Mouse (Mus musculus) lung, embryonic 14.5 days (tissue): ENCODE data around the gene Gm7030. TPM values are rescaled to one million over a fixed set of nuclear protein-coding genes. Genes with fewer than 3 reads are reported as not detected.
"Not testable (repeated sequence)": the region's sequence is repeated elsewhere in the genome, so short reads cannot be mapped to it uniquely, and the experiment has no call there.

Experiments
- ATAC-seq: fragments of 200-750 bp; cut with Nextera tagmentation; 2 replicates; pipeline ENCODE4 v1.8.0; 2017; ENCODE audit warnings: mild to moderate bottlenecking, moderate TSS enrichment, moderate library complexity; ENCODE audit not compliant: insufficient read depth
- DNase-seq: peaks from one replicate; pipeline ENCODE4 v3.0.0-alpha.2; 2015
- H3K27ac ChIP-seq: fragments of 300-500 bp; sonication (generic); 2 replicates; pipeline ENCODE4 v1.5.1; 2014; ENCODE audit warnings: low read depth, mild to moderate bottlenecking, moderate library complexity
- H3K27me3 ChIP-seq: fragments of 300-500 bp; sonication (generic); 2 replicates; pipeline ENCODE4 v1.6.1; 2014; ENCODE audit warnings: low read length, control low read depth; ENCODE audit not compliant: insufficient read depth
- H3K36me3 ChIP-seq: fragments of 300-500 bp; sonication (generic); 2 replicates; pipeline ENCODE4 v1.6.1; 2014; ENCODE audit warnings: control low read depth; ENCODE audit not compliant: insufficient read depth
- H3K4me1 ChIP-seq: fragments of 300-500 bp; sonication (generic); 2 replicates; pipeline ENCODE4 v1.6.1; 2014; ENCODE audit warnings: antibody characterized with exemption, control low read depth; ENCODE audit not compliant: insufficient read depth
- H3K4me2 ChIP-seq: fragments of 300-500 bp; sonication (generic); 2 replicates; pipeline ENCODE4 v1.6.1; 2014; ENCODE audit warnings: mild to moderate bottlenecking
- H3K4me3 ChIP-seq: fragments of 300-500 bp; sonication (generic); 2 replicates; pipeline ENCODE4 v1.5.1; 2014; ENCODE audit warnings: low read depth, low read length
- H3K9ac ChIP-seq: fragments of 300-500 bp; sonication (generic); 2 replicates; pipeline ENCODE4 v1.6.1; 2014
- H3K9me3 ChIP-seq: fragments of 300-500 bp; sonication (generic); 2 replicates; pipeline ENCODE4 v1.6.1; 2016; ENCODE audit warnings: low read depth, low read length, control low read depth
- CTCF ChIP-seq: IDR thresholded peaks from 2 replicates; pipeline ENCODE4 v1.5.1; 2016; ENCODE audit warnings: antibody characterized with exemption, low read depth
- WGBS: fragments of 180-500 bp; shearing (Covaris S2); extraction: QIAGEN DNeasy Blood & Tissue Kit; methylation state at CpG from one replicate; pipeline ENCODE4 v1.1.7; 2014; 5-methylcytosine and 5-hydroxymethylcytosine counted together
- polyA plus RNA-seq: library from polyadenylated mRNA; unstranded; fragments of >200 nt; fragmentation: Nextera tagmentation; extraction: Ambion mirVana; gene quantifications from 2 replicates; pipeline ENCODE4 v1.2.1, GENCODE M21; 2014

Gm7030 gene
- polyA plus RNA-seq, 1 experiment from 2014 or later: not detected

- peak overlapping the region; percentile 65 for H3K9ac ChIP-seq
- peak; percentile 59 for ATAC-seq
Observed at GRCm38 (mm10) chr17:36167306-36168038, 38.2 kb upstream of the Gm7030 start.

GRCm38 (mm10) chr17:36166901-36167300 lies 37.7 kb upstream of the Gm7030 start:
- 16% methylated on average over 2 of the region's 2 CpGs for WGBS
- Histone ChIP-seq H3K4me3 (peak overlapping the region; percentile 44), H3K4me2 (peak overlapping the region; percentile 55), H3K27me3 (peaks cover 38% of the 10 kb centered on the region), H3K9ac (0 out of 2 replicates have a peak overlapping the region, but pooled peaks have one; percentile 65)
- not testable (repeated sequence) for ATAC-seq, H3K36me3 ChIP-seq, H3K9me3 ChIP-seq, DNase-seq, H3K4me1 ChIP-seq, H3K27ac ChIP-seq

More at GRCm38 (mm10) chr17:36167306-36168038, 38.2 kb upstream of the Gm7030 start:
- Histone ChIP-seq H3K4me2 (peak overlapping the region; percentile 55), H3K36me3 (no peaks in the 10 kb centered on the region), H3K9me3 (no peaks in the 10 kb centered on the region), H3K4me3 (peak overlapping the region; percentile 44), H3K27ac (peak overlapping the region; percentile 69), H3K4me1 (no peaks in the 10 kb centered on the region), H3K27me3 (peaks cover 32% of the 10 kb centered on the region)
- DNase-seq: peak; percentile 39
- TF ChIP-seq CTCF: no peak
- WGBS: under 1% methylated on average over 51 of the region's 51 CpGs

- H3K27me3 ChIP-seq: peaks cover 40% of the 10 kb centered on the region
- no peaks in the 10 kb centered on the region for H3K4me1 ChIP-seq
- WGBS: 3% methylated on average over 55 of the region's 56 CpGs
- peak overlapping the region; percentile 47 for H3K9ac ChIP-seq
- H3K9me3 ChIP-seq: no peaks in the 10 kb centered on the region
- TF ChIP-seq CTCF: no peak
- H3K4me3 ChIP-seq: peak overlapping the region; percentile 32
- peak overlapping the region; percentile 76 for H3K27ac ChIP-seq
- DNase-seq (peak; percentile 30), ATAC-seq (peak; percentile 55)
- H3K36me3 ChIP-seq: no peaks in the 10 kb centered on the region
- H3K4me2 ChIP-seq: peak overlapping the region; percentile 60
Observed at GRCm38 (mm10) chr17:36161129-36162051, 32.2 kb upstream of the Gm7030 start.

GRCm38 (mm10) chr17:36158264-36158663 lies 29.0 kb upstream of the Gm7030 start:
- 13% methylated on average over 11 of the region's 11 CpGs for WGBS
- H3K9me3 ChIP-seq, DNase-seq, ATAC-seq, H3K36me3 ChIP-seq, H3K4me1 ChIP-seq: not testable (repeated sequence)
- H3K27me3 ChIP-seq: peaks cover 40% of the 10 kb centered on the region
- peak overlapping the region; percentile 55 for H3K9ac ChIP-seq
- peak overlapping the region; percentile 69; the same call in 1 of the 2 replicates for H3K27ac ChIP-seq
- peak overlapping the region; percentile 57 for H3K4me2 ChIP-seq
- peak overlapping the region; percentile 40 for H3K4me3 ChIP-seq

- not testable (repeated sequence) for H3K4me1 ChIP-seq, H3K36me3 ChIP-seq, H3K9me3 ChIP-seq, ATAC-seq
- whole genome bisulfite sequencing: under 1% methylated on average over 36 of the region's 36 CpGs
- peak; percentile 55 for DNase-seq
- Histone ChIP-seq H3K27ac (peak overlapping the region; percentile 69), H3K4me3 (peak overlapping the region; percentile 40), H3K9ac (peak overlapping the region; percentile 55), H3K4me2 (peak overlapping the region; percentile 57), H3K27me3 (peaks cover 40% of the 10 kb centered on the region)
Observed at GRCm38 (mm10) chr17:36157782-36158181, 28.6 kb upstream of the Gm7030 start.

- Histone ChIP-seq H3K36me3 (no peaks in the 10 kb centered on the region), H3K4me3 (peak overlapping the region; percentile 37)
- TF ChIP-seq CTCF: no peak
Observed at GRCm38 (mm10) chr17:36154271-36155149, 25.3 kb upstream of the Gm7030 start.

GRCm38 (mm10) chr17:36151200-36151599 lies 22.0 kb upstream of the Gm7030 start:
- not testable (repeated sequence) for H3K9ac ChIP-seq, ATAC-seq, H3K4me2 ChIP-seq, H3K9me3 ChIP-seq, H3K36me3 ChIP-seq, DNase-seq, H3K4me1 ChIP-seq, H3K4me3 ChIP-seq, H3K27ac ChIP-seq
- 41% methylated on average over 4 of the region's 4 CpGs for WGBS
- H3K27me3 ChIP-seq: peaks cover 12% of the 10 kb centered on the region; the same call in 1 of the 2 replicates

More at GRCm38 (mm10) chr17:36154271-36155149, 25.3 kb upstream of the Gm7030 start:
- H3K4me2 ChIP-seq: peak overlapping the region; percentile 60
- DNase-seq (peak; percentile 48), ATAC-seq (peak; percentile 86)
- WGBS: 12% methylated on average over 3 of the region's 3 CpGs
- peak overlapping the region; percentile 82 for H3K27ac ChIP-seq
- H3K9ac ChIP-seq: peak overlapping the region; percentile 42; the same call in 1 of the 2 replicates
- H3K4me1 ChIP-seq: no peaks in the 10 kb centered on the region
- H3K9me3 ChIP-seq: no peaks in the 10 kb centered on the region
- H3K27me3 ChIP-seq: peaks cover 18% of the 10 kb centered on the region

- DNase-seq, H3K9ac ChIP-seq, H3K4me2 ChIP-seq, ATAC-seq, H3K9me3 ChIP-seq, H3K4me1 ChIP-seq, H3K36me3 ChIP-seq, H3K4me3 ChIP-seq: not testable (repeated sequence)
- 77% methylated on average over 5 of the region's 5 CpGs for WGBS
- Histone ChIP-seq H3K27me3 (peaks cover 17% of the 10 kb centered on the region), H3K27ac (0 out of 2 replicates have a peak overlapping the region, but pooled peaks have one; percentile 50)
Observed at GRCm38 (mm10) chr17:36148468-36148867, 19.2 kb upstream of the Gm7030 start.

GRCm38 (mm10) chr17:36146937-36147336 lies 17.7 kb upstream of the Gm7030 start:
- peak overlapping the region; percentile 48; the same call in 1 of the 2 replicates for H3K27ac ChIP-seq
- DNase-seq, H3K4me3 ChIP-seq, H3K9me3 ChIP-seq, H3K36me3 ChIP-seq, H3K4me1 ChIP-seq, H3K9ac ChIP-seq: not testable (repeated sequence)
- 74% methylated on average over 1 of the region's 1 CpGs for WGBS
- ATAC-seq: peak; percentile 33; the same call in 1 of the 2 replicates
- H3K27me3 ChIP-seq: peaks cover 17% of the 10 kb centered on the region
- H3K4me2 ChIP-seq: 0 out of 2 replicates have a peak overlapping the region, but pooled peaks have one; percentile 2
